Mouse (Mus musculus) lung, postnatal 0 days (tissue): ENCODE results near the gene Zfp385b.

Source experiments
- CTCF ChIP-seq: IDR thresholded peaks from 2 replicates; pipeline ENCODE4 v1.5.1; 2016; ENCODE audit warnings: antibody characterized with exemption, mild to moderate bottlenecking
- EP300 ChIP-seq: IDR thresholded peaks from 2 replicates; pipeline ENCODE4 v1.6.1; 2016; ENCODE audit warnings: antibody characterized with exemption, mild to moderate bottlenecking, control low read depth

DNA sequence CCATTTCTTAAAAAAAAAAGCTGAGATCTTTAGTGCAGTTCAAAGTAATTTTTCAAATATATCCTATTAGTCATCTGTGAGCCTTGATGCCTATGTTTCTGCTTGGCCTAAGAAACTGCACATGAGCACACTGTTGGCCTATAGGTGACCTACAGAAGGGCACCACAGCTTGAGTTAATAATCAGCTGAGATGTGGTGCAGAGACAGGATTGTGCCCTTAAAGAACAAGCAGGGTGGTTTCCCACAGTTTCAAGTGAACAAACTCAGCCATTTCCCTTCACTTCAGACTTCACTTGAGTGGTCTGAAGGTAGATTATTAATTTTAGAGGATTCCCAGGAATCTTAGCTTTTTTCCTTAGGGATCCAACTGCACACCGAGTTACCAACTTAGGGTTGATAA is 362.3 kb downstream of the Zfp385b start:
- no peak for TF ChIP-seq CTCF
- 0 out of 2 replicates have a peak, but pooled peaks have one; percentile 8 for TF ChIP-seq EP300
